Mouse (Mus musculus) spleen, adult 2 months (tissue): ENCODE measurements around the gene S100a14.

Source experiments
- CTCF ChIP-seq: fragments of 200-500 bp; IDR thresholded peaks from 2 replicates; pipeline ENCODE4 v1.5.1; 2011; ENCODE audit warnings: mild to moderate bottlenecking, inconsistent platforms; ENCODE audit not compliant: insufficient read depth, insufficient read length, insufficient replicate concordance; ENCODE audit errors: extremely low read depth
- POLR2A ChIP-seq: fragments of 200-500 bp; IDR thresholded peaks from 2 replicates; pipeline ENCODE4 v1.6.1; 2011; ENCODE audit warnings: low read depth, low read length, inconsistent platforms

GRCm38 (mm10) chr3:90550421-90550790 is 23.8 kb downstream of the S100a14 start:
- TF ChIP-seq POLR2A (no peak), CTCF (no peak)
